Mouse (Mus musculus): Measurements from ENCODE around the gene Mast1. TPM values are rescaled to one million over a fixed set of nuclear protein-coding genes. Genes with fewer than 3 reads are reported as not detected.
A peak's percentile ranks its signal among the peaks of the same experiment; 100 is the strongest.

Mast1 gene
- polyA plus RNA-seq, 1 experiment = 0.01 TPM

DNA sequence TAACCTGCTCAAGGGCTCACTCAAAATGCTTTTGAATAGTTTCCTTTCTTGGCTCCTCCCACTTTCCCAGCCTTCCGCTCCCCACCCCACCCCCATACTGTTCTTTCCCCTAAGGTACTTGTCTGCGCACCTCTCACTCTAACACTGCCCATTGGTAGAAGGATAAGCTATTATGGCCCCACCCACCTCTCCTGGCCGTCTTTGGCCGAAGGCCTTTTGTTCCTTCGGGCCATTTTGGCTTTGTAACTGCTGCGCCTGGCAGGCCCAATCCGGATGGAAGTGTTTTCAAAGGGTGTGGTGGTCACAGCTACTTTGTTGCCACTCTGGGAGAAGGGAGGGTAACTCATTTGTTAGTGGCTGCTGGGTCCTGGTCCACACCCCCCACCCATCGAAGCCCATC lies 21.9 kb downstream of the Mast1 start:
- H3K4me3 ChIP-seq (replicated peaks) = no peak overlapping the region
- peaks cover 33% of the 10 kb centered on the region for H3K27me3 ChIP-seq (ENCODE audit: control insufficient read depth)
- H3K36me3 ChIP-seq (ENCODE audit: control insufficient read depth) = peaks cover 33% of the 10 kb centered on the region

DNA sequence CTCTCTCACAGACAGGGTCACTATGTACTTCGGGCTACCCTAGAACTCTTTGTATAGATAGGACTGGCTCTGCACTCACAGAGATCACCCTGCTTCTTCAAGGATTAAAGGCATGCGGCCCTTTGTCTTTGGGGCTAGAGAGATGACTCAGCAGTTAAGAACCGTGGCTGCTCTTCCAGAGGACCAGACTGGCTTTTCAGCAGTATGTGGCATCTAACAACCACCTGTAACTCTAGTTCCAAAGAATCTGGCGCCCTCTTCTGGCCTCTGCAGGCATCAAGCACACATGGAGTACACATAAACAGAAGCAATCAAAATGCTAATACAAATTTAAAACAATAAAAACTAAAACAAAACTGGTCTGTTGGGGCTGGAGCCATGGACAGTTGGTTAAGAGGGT lies 23.2 kb downstream of the Mast1 start:
- peak overlapping the region; percentile 75 for H3K4me3 ChIP-seq (replicated peaks)
- peaks cover 72% of the 10 kb centered on the region for H3K4me1 ChIP-seq (ENCODE audit: control insufficient read depth)
- TF ChIP-seq GATA1 (IDR thresholded peaks at IDR 0.05; ENCODE audit: low read length) = no peak
- TF ChIP-seq TAL1 (IDR thresholded peaks at IDR 0.05; ENCODE audit: low read length) = no peak
- no peaks in the 10 kb centered on the region for H3K9me3 ChIP-seq (ENCODE audit: control insufficient read depth, low read length)
- H3K36me3 ChIP-seq (ENCODE audit: control insufficient read depth) = peaks cover 42% of the 10 kb centered on the region
- peaks cover 33% of the 10 kb centered on the region for H3K27me3 ChIP-seq (ENCODE audit: control insufficient read depth)

More for the DNA sequence above, 21.9 kb downstream of the Mast1 start:
- TF ChIP-seq TAL1 (IDR thresholded peaks at IDR 0.05; ENCODE audit: low read length) (no peak), GATA1 (IDR thresholded peaks at IDR 0.05; ENCODE audit: low read length) (no peak)
- Histone ChIP-seq H3K4me1 (ENCODE audit: control insufficient read depth) (peaks cover 59% of the 10 kb centered on the region), H3K9me3 (ENCODE audit: control insufficient read depth, low read length) (no peaks in the 10 kb centered on the region)

DNA sequence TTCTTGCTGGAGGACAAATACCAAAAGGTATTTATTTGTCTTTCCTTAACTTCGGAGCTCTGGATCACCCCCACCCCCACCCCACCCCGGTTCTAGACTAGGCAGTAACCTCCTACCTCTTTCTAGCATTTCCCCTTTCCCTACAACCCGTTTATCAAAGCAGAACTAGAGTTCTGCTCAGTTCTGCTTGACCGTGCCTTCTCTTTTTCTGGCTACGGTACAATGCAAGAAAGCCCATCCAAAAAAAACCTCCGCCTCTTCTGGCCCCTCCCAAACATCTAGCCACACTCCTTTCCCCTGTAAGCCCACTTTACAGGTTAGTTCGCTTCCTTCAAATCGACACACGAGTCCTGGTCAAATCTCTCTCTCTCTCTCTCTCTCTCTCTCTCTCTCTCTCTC lies 23.7 kb downstream of the Mast1 start:
- Histone ChIP-seq H3K4me1 (ENCODE audit: control insufficient read depth) (peaks cover 76% of the 10 kb centered on the region), H3K9me3 (ENCODE audit: control insufficient read depth, low read length) (no peaks in the 10 kb centered on the region), H3K27me3 (ENCODE audit: control insufficient read depth) (peaks cover 31% of the 10 kb centered on the region), H3K36me3 (ENCODE audit: control insufficient read depth) (peaks cover 42% of the 10 kb centered on the region), H3K4me3 (replicated peaks) (peak overlapping the region; percentile 75)
- TF ChIP-seq GATA1 (IDR thresholded peaks at IDR 0.05; ENCODE audit: low read length) (no peak), TAL1 (IDR thresholded peaks at IDR 0.05; ENCODE audit: low read length) (no peak)

DNA sequence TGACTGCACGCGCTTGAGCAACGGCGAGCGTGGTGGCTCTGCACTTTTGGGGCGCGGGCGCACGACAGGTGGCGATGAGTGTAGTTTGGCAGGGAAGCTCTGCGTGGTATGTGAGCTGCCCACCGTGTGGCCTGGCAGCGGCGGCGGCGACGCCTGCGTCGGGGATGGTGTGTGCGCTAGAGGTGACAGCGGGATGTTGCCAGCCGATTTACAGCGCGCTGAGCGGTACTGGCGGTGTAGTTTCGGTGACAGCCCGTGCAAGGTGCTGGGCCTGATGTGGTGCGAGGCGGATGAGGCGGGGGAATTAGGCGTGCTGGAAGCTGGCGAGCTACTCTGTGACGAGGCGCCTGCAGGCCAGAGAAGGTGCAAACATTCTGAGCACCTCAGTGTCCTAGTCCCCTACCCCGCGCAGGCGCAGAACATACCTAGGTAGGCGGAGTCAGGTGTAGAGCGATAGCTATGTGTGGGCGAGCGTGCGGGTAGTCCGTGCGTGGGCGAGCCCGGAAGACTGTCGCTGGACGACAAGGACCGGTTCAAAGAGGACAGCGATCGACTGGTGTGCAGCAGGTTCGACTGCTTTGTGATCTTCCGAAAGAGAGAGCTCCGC lies 24.2 kb downstream of the Mast1 start:
- Histone ChIP-seq H3K27me3 (ENCODE audit: control insufficient read depth) (peaks cover 26% of the 10 kb centered on the region), H3K4me3 (replicated peaks) (peak overlapping the region; percentile 75), H3K4me1 (ENCODE audit: control insufficient read depth) (peaks cover 77% of the 10 kb centered on the region), H3K9me3 (ENCODE audit: control insufficient read depth, low read length) (no peaks in the 10 kb centered on the region), H3K36me3 (ENCODE audit: control insufficient read depth) (peaks cover 42% of the 10 kb centered on the region)
- TF ChIP-seq TAL1 (IDR thresholded peaks at IDR 0.05; ENCODE audit: low read length) (no peak), GATA1 (IDR thresholded peaks at IDR 0.05; ENCODE audit: low read length) (no peak)

DNA sequence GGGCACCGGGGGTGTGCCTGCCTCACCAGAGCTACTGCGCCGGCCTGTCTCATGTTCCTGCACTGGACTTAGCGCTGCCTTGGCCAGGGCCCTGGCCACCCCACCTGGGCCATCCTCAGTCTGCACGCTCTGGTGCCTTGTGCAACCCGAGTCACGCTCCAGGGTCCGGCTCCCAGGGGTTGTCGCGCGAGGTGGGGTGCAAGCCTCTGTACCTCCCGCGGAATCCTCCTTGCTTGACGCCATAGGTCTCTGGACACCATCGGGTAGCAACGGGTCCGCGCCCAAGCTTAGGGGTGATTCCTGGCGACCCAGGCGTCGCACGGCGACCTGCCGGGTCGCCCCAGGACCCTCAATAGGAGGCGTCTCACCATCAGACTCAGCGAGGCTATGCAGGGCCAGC lies 24.8 kb downstream of the Mast1 start:
- Histone ChIP-seq H3K27me3 (ENCODE audit: control insufficient read depth) (peaks cover 19% of the 10 kb centered on the region), H3K36me3 (ENCODE audit: control insufficient read depth) (peaks cover 45% of the 10 kb centered on the region), H3K4me3 (replicated peaks) (peak overlapping the region; percentile 75), H3K4me1 (ENCODE audit: control insufficient read depth) (peaks cover 80% of the 10 kb centered on the region), H3K9me3 (ENCODE audit: control insufficient read depth, low read length) (no peaks in the 10 kb centered on the region)
- TF ChIP-seq TAL1 (IDR thresholded peaks at IDR 0.05; ENCODE audit: low read length) (no peak), GATA1 (IDR thresholded peaks at IDR 0.05; ENCODE audit: low read length) (no peak)

DNA sequence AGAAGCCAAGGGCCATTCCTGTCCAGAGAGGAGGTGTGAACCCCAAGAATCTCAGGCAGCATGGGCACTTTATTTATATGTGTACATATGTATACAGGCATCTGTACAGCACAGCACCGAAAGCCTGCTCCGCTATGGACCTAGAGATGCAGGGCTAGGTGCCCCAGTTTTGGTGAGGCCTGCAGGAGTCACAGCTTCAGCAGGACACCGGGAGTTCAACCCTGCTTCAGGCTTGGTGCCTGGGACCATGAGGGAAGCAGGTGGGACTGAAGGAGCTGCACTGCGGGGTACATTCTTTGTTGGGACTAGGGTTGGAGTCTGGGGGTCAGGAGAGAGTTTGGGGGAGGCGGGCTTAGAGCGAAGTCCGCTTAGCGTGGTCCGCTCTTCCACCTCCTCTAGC lies 25.3 kb downstream of the Mast1 start:
- TF ChIP-seq GATA1 (IDR thresholded peaks at IDR 0.05; ENCODE audit: low read length) (no peak), TAL1 (IDR thresholded peaks at IDR 0.05; ENCODE audit: low read length) (no peak)
- Histone ChIP-seq H3K36me3 (ENCODE audit: control insufficient read depth) (peaks cover 51% of the 10 kb centered on the region), H3K27me3 (ENCODE audit: control insufficient read depth) (peaks cover 17% of the 10 kb centered on the region), H3K9me3 (ENCODE audit: control insufficient read depth, low read length) (no peaks in the 10 kb centered on the region), H3K4me3 (replicated peaks) (peak overlapping the region; percentile 75), H3K4me1 (ENCODE audit: control insufficient read depth) (peaks cover 85% of the 10 kb centered on the region)

DNA sequence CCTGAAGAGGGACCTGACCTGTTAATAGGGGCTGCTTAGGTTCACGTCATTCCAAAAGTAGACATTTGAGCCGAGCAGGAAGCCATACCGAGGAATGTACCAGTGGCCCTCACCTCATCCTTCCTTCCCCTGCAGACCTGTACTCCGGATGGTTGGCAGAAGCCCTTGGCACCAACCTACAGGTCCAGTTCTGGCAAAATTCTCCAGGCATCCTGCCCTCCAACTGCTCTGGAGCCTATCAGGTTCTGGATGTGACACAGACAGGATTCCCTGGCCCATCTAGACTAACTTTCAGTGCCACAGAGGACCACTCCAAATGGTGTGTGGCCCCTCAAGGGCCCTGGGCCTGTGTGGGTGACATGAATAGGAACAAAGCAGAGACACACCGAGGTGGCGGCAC lies 26.6 kb downstream of the Mast1 start:
- Histone ChIP-seq H3K27me3 (ENCODE audit: control insufficient read depth) (peaks cover 17% of the 10 kb centered on the region), H3K9me3 (ENCODE audit: control insufficient read depth, low read length) (no peaks in the 10 kb centered on the region), H3K4me3 (replicated peaks) (peak overlapping the region; percentile 72), H3K4me1 (ENCODE audit: control insufficient read depth) (peaks cover 83% of the 10 kb centered on the region), H3K36me3 (ENCODE audit: control insufficient read depth) (peaks cover 54% of the 10 kb centered on the region)
- no peak for TF ChIP-seq TAL1 (IDR thresholded peaks at IDR 0.05; ENCODE audit: low read length)
- TF ChIP-seq GATA1 (IDR thresholded peaks at IDR 0.05; ENCODE audit: low read length) = no peak

DNA sequence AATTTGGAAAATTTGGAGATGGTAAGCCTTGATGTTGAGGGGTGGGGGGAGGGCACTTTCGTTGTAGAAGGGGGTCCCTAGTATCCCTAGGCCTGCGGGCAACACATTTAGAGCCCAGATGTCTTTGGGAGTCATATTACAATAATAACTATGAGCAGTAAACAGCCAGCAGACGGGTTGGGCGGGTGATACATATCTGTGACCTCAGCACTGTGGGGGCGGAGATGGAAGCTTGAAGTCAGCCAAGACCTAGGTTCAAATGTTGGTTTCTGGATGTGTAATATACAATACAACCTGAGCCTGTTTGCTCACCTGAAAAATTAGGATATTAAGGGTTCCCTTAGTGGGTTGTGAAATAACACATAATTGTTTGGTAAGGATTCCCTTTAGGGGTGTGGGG lies 27.2 kb downstream of the Mast1 start:
- H3K27me3 ChIP-seq (ENCODE audit: control insufficient read depth) = peaks cover 17% of the 10 kb centered on the region
- TF ChIP-seq TAL1 (IDR thresholded peaks at IDR 0.05; ENCODE audit: low read length) (no peak), GATA1 (IDR thresholded peaks at IDR 0.05; ENCODE audit: low read length) (no peak)
- peaks cover 58% of the 10 kb centered on the region for H3K36me3 ChIP-seq (ENCODE audit: control insufficient read depth)
- H3K4me3 ChIP-seq (replicated peaks) = peak overlapping the region; percentile 72
- H3K9me3 ChIP-seq (ENCODE audit: control insufficient read depth, low read length) = no peaks in the 10 kb centered on the region
- H3K4me1 ChIP-seq (ENCODE audit: control insufficient read depth) = peaks cover 83% of the 10 kb centered on the region

DNA sequence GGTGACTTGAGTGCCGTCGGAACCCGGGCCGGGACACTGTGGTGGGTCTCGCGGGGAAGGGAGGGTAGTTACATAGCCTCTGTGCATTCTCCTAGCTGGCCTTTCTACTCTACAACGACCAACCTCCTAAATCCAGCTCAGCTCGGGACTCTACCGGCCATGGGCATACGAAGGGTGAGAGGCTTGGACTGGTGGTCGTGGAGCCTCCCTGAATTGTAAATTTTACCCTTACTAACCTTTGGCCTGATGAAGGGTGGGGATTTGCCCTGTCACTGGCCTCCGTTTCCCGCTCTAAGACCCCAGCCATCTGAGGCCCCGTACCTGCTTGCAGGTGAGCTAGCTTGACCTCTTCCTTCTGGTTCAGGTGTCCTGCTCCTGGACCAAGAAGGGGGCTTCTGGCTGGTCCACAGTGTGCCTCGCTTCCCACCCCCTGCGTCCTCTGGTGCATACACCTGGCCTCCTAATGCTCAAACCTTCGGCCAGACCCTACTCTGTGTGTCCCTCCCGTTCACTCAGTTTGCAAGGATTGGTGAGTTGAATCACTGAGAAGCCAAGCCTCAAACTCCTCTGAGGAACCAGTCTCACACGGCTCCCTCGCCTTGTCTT lies 27.9 kb downstream of the Mast1 start:
- H3K36me3 ChIP-seq (ENCODE audit: control insufficient read depth) = peaks cover 65% of the 10 kb centered on the region
- peaks cover 17% of the 10 kb centered on the region for H3K27me3 ChIP-seq (ENCODE audit: control insufficient read depth)
- peaks cover 84% of the 10 kb centered on the region for H3K4me1 ChIP-seq (ENCODE audit: control insufficient read depth)

More for the DNA sequence above, 27.9 kb downstream of the Mast1 start:
- TF ChIP-seq TAL1 (IDR thresholded peaks at IDR 0.05; ENCODE audit: low read length) = no peak
- TF ChIP-seq GATA1 (IDR thresholded peaks at IDR 0.05; ENCODE audit: low read length) = no peak
- no peaks in the 10 kb centered on the region for H3K9me3 ChIP-seq (ENCODE audit: control insufficient read depth, low read length)
- H3K4me3 ChIP-seq (replicated peaks) = peak overlapping the region; percentile 72

All from erythroblast, embryonic 14.5 days (primary cell).